In the genomic region with DNA sequence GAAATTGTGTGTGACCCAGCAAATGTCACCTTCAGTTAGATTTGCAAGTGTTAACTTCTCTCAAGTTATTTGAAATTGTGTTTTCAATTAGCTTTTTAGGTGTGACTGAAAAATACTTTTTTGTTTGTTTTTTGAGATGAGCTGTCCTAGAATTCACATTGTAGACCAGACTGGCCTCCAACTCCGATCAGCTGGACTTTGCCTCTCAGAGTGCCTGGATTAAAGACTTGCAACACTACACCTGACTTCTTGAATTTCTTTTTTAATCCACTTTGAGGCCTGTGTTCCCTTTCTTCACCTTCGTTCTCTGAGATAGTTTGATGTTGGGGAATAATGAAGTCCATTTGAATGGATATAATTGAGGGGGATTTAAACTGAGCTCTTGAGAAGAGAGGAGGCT, we compare ENCODE assay signal across 17 mouse cellular contexts. TPM values are rescaled to one million over a fixed set of nuclear protein-coding genes. Genes with fewer than 3 reads are reported as not detected.
DNase-seq lines count a peak whose midpoint lies in the region; ATAC-seq and TF ChIP-seq lines count a peak whose summit lies in the region.
"Had no signal": no experiment of that assay in that cellular context is flagged by ENCODE, and none has a peak within 500 bp of the region (broad histone marks: within the 10 kb centered on the region; RNA-seq: fewer than 3 reads in every experiment).

No protein-coding gene starts in this region.

- 34% methylated on average over 2 of the region's 2 CpGs for whole genome bisulfite sequencing in forebrain, embryonic 14.5 days
- WGBS in forebrain, postnatal 0 days, result 43% methylated on average over 2 of the region's 2 CpGs
- 81% methylated on average over 2 of the region's 2 CpGs for WGBS in kidney, embryonic 14.5 days
- WGBS in midbrain, embryonic 13.5 days, result 53% methylated on average over 2 of the region's 2 CpGs
- 50% methylated on average over 2 of the region's 2 CpGs for WGBS in midbrain, embryonic 14.5 days
- 62% methylated on average over 2 of the region's 2 CpGs for WGBS in liver, postnatal 0 days (ENCODE audit: insufficient replicate concordance)

- TF ChIP-seq EP300 in liver, postnatal 0 days (IDR thresholded peaks at IDR 0.05; ENCODE audit: low read depth), result no peak

- no peak overlapping the region for H3K9ac ChIP-seq in forebrain, embryonic 14.5 days (ENCODE audit: low read length)
- no peak overlapping the region for H3K9ac ChIP-seq in forebrain, postnatal 0 days
- H3K9ac ChIP-seq in kidney, embryonic 14.5 days (ENCODE audit: low read depth, low read length), result no peak overlapping the region
- peak overlapping the region; percentile 47; the same call in 1 of the 2 replicates for H3K9ac ChIP-seq in midbrain, embryonic 13.5 days (replicated peaks)
- H3K9ac ChIP-seq in midbrain, embryonic 14.5 days (replicated peaks; ENCODE audit: low read length), result no peak overlapping the region
- H3K9ac ChIP-seq in liver, postnatal 0 days (replicated peaks), result peak overlapping the region; percentile 98; the same call in 1 of the 2 replicates
- H3K9ac ChIP-seq: hindbrain, embryonic 15.5 days had no signal

- TF ChIP-seq CTCF in forebrain, postnatal 0 days (IDR thresholded peaks at IDR 0.05; ENCODE audit: low read depth), result no peak
- TF ChIP-seq CTCF in liver, postnatal 0 days (IDR thresholded peaks at IDR 0.05; ENCODE audit: low read depth), result no peak

- no peak for ATAC-seq in forebrain, embryonic 14.5 days
- ATAC-seq in forebrain, postnatal 0 days, result no peak
- ATAC-seq in kidney, embryonic 14.5 days (ENCODE audit: low FRiP score, low TSS enrichment), result no peak
- ATAC-seq in midbrain, embryonic 13.5 days, result no peak
- no peak for ATAC-seq in midbrain, embryonic 14.5 days (ENCODE audit: low FRiP score, low TSS enrichment)
- ATAC-seq in liver, postnatal 0 days, result no peak

- no peak overlapping the region for H3K4me3 ChIP-seq in forebrain, embryonic 14.5 days (ENCODE audit: low read depth, low read length)
- H3K4me3 ChIP-seq in forebrain, postnatal 0 days (ENCODE audit: low read depth, low read length), result no peak overlapping the region
- H3K4me3 ChIP-seq in kidney, embryonic 14.5 days (ENCODE audit: low read length), result no peak overlapping the region
- H3K4me3 ChIP-seq in midbrain, embryonic 13.5 days (replicated peaks), result no peak overlapping the region
- H3K4me3 ChIP-seq in midbrain, embryonic 14.5 days (replicated peaks; ENCODE audit: low read depth, low read length), result no peak overlapping the region
- H3K4me3 ChIP-seq in liver, postnatal 0 days (ENCODE audit: low read depth, low read length), result peak overlapping the region; percentile 88

- H3K9me3 ChIP-seq in forebrain, embryonic 14.5 days (replicated peaks; ENCODE audit: control insufficient read depth, low read length), result no peaks in the 10 kb centered on the region
- H3K9me3 ChIP-seq in forebrain, postnatal 0 days (ENCODE audit: low read length), result no peaks in the 10 kb centered on the region
- no peaks in the 10 kb centered on the region for H3K9me3 ChIP-seq in kidney, embryonic 14.5 days (ENCODE audit: control insufficient read depth, low read length)
- H3K9me3 ChIP-seq in midbrain, embryonic 13.5 days, result no peaks in the 10 kb centered on the region
- no peaks in the 10 kb centered on the region for H3K9me3 ChIP-seq in midbrain, embryonic 14.5 days (ENCODE audit: control insufficient read depth, low read length)
- no peaks in the 10 kb centered on the region for H3K9me3 ChIP-seq in liver, postnatal 0 days (ENCODE audit: low read length)
- H3K9me3 ChIP-seq: heart, embryonic 10.5 days; hindbrain, embryonic 15.5 days had no signal

- H3K27ac ChIP-seq in forebrain, embryonic 14.5 days (ENCODE audit: low read depth, low read length), result no peak overlapping the region
- H3K27ac ChIP-seq in forebrain, postnatal 0 days (ENCODE audit: low read depth, low read length), result no peak overlapping the region
- no peak overlapping the region for H3K27ac ChIP-seq in kidney, embryonic 14.5 days (ENCODE audit: low read depth, low read length)
- H3K27ac ChIP-seq in midbrain, embryonic 13.5 days, result no peak overlapping the region
- H3K27ac ChIP-seq in midbrain, embryonic 14.5 days (replicated peaks; ENCODE audit: low read depth, low read length), result no peak overlapping the region
- peak overlapping the region; percentile 95 for H3K27ac ChIP-seq in liver, postnatal 0 days (ENCODE audit: low read depth)
- H3K27ac ChIP-seq: heart, embryonic 10.5 days; hindbrain, embryonic 15.5 days; left cerebral cortex, adult 2 months had no signal

- peaks cover 28% of the 10 kb centered on the region for H3K4me1 ChIP-seq in forebrain, embryonic 14.5 days (ENCODE audit: control insufficient read depth, insufficient read depth, low read length)
- peaks cover 37% of the 10 kb centered on the region for H3K4me1 ChIP-seq in forebrain, postnatal 0 days (ENCODE audit: insufficient read depth)
- peaks cover 36% of the 10 kb centered on the region for H3K4me1 ChIP-seq in kidney, embryonic 14.5 days (ENCODE audit: control insufficient read depth, insufficient read depth, low read length)
- peaks cover 56% of the 10 kb centered on the region for H3K4me1 ChIP-seq in midbrain, embryonic 13.5 days (replicated peaks)
- peaks cover 38% of the 10 kb centered on the region for H3K4me1 ChIP-seq in midbrain, embryonic 14.5 days (ENCODE audit: control insufficient read depth, insufficient read depth, low read length)
- H3K4me1 ChIP-seq in liver, postnatal 0 days (ENCODE audit: insufficient read depth), result peaks cover 59% of the 10 kb centered on the region

- H3K4me2 ChIP-seq in forebrain, embryonic 14.5 days (ENCODE audit: low read length), result peak overlapping the region; percentile 74
- no peak overlapping the region for H3K4me2 ChIP-seq in forebrain, postnatal 0 days (ENCODE audit: low read depth)
- H3K4me2 ChIP-seq in kidney, embryonic 14.5 days (replicated peaks; ENCODE audit: low read depth, low read length), result no peak overlapping the region
- no peak overlapping the region for H3K4me2 ChIP-seq in midbrain, embryonic 13.5 days (replicated peaks)
- no peak overlapping the region; the same call in 1 of the 2 replicates for H3K4me2 ChIP-seq in midbrain, embryonic 14.5 days (ENCODE audit: low read length)
- H3K4me2 ChIP-seq in liver, postnatal 0 days (ENCODE audit: low read depth, low read length), result peak overlapping the region; percentile 75

- peaks cover 3% of the 10 kb centered on the region; the same call in 1 of the 2 replicates for H3K27me3 ChIP-seq in forebrain, embryonic 14.5 days (replicated peaks; ENCODE audit: control insufficient read depth, insufficient read depth, low read length)
- H3K27me3 ChIP-seq in forebrain, postnatal 0 days (ENCODE audit: insufficient read depth, low read length), result no peaks in the 10 kb centered on the region
- no peaks in the 10 kb centered on the region for H3K27me3 ChIP-seq in kidney, embryonic 14.5 days (ENCODE audit: control insufficient read depth, insufficient read depth, low read length)
- peaks cover 9% of the 10 kb centered on the region for H3K27me3 ChIP-seq in midbrain, embryonic 13.5 days
- H3K27me3 ChIP-seq in midbrain, embryonic 14.5 days (ENCODE audit: control insufficient read depth, insufficient read depth, low read length), result no peaks in the 10 kb centered on the region
- no peaks in the 10 kb centered on the region for H3K27me3 ChIP-seq in liver, postnatal 0 days (ENCODE audit: insufficient read depth, low read length)
- H3K27me3 ChIP-seq: hindbrain, embryonic 15.5 days had no signal

- DNase-seq in forebrain, embryonic 14.5 days (ENCODE audit: low spot score), result no peak
- DNase-seq in forebrain, postnatal 0 days, result no peak
- peak; percentile 68 for DNase-seq in kidney, adult 9 months
- DNase-seq in midbrain, embryonic 14.5 days, result no peak
- DNase-seq in liver, postnatal 0 days, result no peak
- no peak for DNase-seq in adipocyte (ENCODE audit: low spot score)
- DNase-seq: adrenal gland, postnatal 14 days; cerebellum, adult 11 months; kidney, postnatal 10 days; lung, adult 18-20 months; right cerebral cortex, adult 18-20 months; thymus, postnatal 25 days had no signal

- H3K36me3 ChIP-seq in forebrain, embryonic 14.5 days (ENCODE audit: control insufficient read depth, insufficient read depth, low read length), result 0 out of 2 replicates have a peak, but pooled peaks cover 2% of the 10 kb centered on the region
- H3K36me3 ChIP-seq in forebrain, postnatal 0 days (ENCODE audit: insufficient read depth), result 0 out of 2 replicates have a peak, but pooled peaks cover 3% of the 10 kb centered on the region
- H3K36me3 ChIP-seq in kidney, embryonic 14.5 days (ENCODE audit: control insufficient read depth, insufficient read depth, low read length), result peaks cover 8% of the 10 kb centered on the region; the same call in 1 of the 2 replicates
- no peaks in the 10 kb centered on the region for H3K36me3 ChIP-seq in midbrain, embryonic 13.5 days
- H3K36me3 ChIP-seq in midbrain, embryonic 14.5 days (ENCODE audit: control insufficient read depth, insufficient read depth, low read length), result no peaks in the 10 kb centered on the region
- H3K36me3 ChIP-seq in liver, postnatal 0 days (replicated peaks; ENCODE audit: insufficient read depth, low read length), result peaks cover 3% of the 10 kb centered on the region; the same call in 1 of the 2 replicates
- H3K36me3 ChIP-seq: heart, embryonic 10.5 days; hindbrain, embryonic 15.5 days had no signal

RNA-seq across cellular contexts. Expression of a gene that starts 2.9 kb away (rescaled TPM):
- polyA plus RNA-seq in forebrain, embryonic 14.5 days (2014; fragmentation: Nextera tagmentation; extraction: Ambion mirVana), result 26.5 and 27.2 TPM in 2 replicates
- total RNA-seq in forebrain, postnatal 0 days (2014; rRNA removed), result 28.7 and 33.5 TPM in 2 replicates
- polyA plus RNA-seq in forebrain, postnatal 0 days (2015; fragmentation: Nextera tagmentation; extraction: Ambion mirVana), result 16.6 and 20.4 TPM in 2 replicates
- 36.4 and 61.6 TPM in 2 replicates for polyA plus RNA-seq in kidney, embryonic 14.5 days (2014; fragmentation: Nextera tagmentation; extraction: Ambion mirVana)
- polyA plus RNA-seq in midbrain, embryonic 13.5 days (2015; fragmentation: Nextera tagmentation; extraction: Ambion mirVana), result 23.3 and 27.0 TPM in 2 replicates
- polyA plus RNA-seq in midbrain, embryonic 14.5 days (2014; fragmentation: Nextera tagmentation; extraction: Ambion mirVana), result 26.8 and 32.7 TPM in 2 replicates
- 23.6 and 24.5 TPM in 2 replicates for polyA plus RNA-seq in liver, postnatal 0 days (2015; fragmentation: Nextera tagmentation; extraction: Ambion mirVana)

RNA-seq across cellular contexts. Expression of a gene that starts 4.0 kb away (rescaled TPM):
- 0.88 and 1.3 TPM in 2 replicates for polyA plus RNA-seq in forebrain, embryonic 14.5 days (2014; fragmentation: Nextera tagmentation; extraction: Ambion mirVana)
- 2.0 and 3.3 TPM in 2 replicates for total RNA-seq in forebrain, postnatal 0 days (2014; rRNA removed)
- polyA plus RNA-seq in forebrain, postnatal 0 days (2015; fragmentation: Nextera tagmentation; extraction: Ambion mirVana), result 1.3 and 1.8 TPM in 2 replicates
- 0.69 and 1.3 TPM in 2 replicates for polyA plus RNA-seq in kidney, embryonic 14.5 days (2014; fragmentation: Nextera tagmentation; extraction: Ambion mirVana)
- 1.0 and 1.3 TPM in 2 replicates for polyA plus RNA-seq in midbrain, embryonic 13.5 days (2015; fragmentation: Nextera tagmentation; extraction: Ambion mirVana)
- 1.4 and 1.8 TPM in 2 replicates for polyA plus RNA-seq in midbrain, embryonic 14.5 days (2014; fragmentation: Nextera tagmentation; extraction: Ambion mirVana)
- 0.32 and 0.51 TPM in 2 replicates for polyA plus RNA-seq in liver, postnatal 0 days (2015; fragmentation: Nextera tagmentation; extraction: Ambion mirVana)

RNA-seq across cellular contexts. Expression of a gene that starts 31.8 kb away (rescaled TPM):
- polyA plus RNA-seq in forebrain, embryonic 14.5 days (2014; fragmentation: Nextera tagmentation; extraction: Ambion mirVana), result 0.52 and 0.61 TPM in 2 replicates
- total RNA-seq in forebrain, postnatal 0 days (2014; rRNA removed), result 1.2 and 5.6 TPM in 2 replicates
- polyA plus RNA-seq in forebrain, postnatal 0 days (2015; fragmentation: Nextera tagmentation; extraction: Ambion mirVana), result 1.7 TPM in 1 of 2 replicates, not detected in the other
- polyA plus RNA-seq in kidney, embryonic 14.5 days (2014; fragmentation: Nextera tagmentation; extraction: Ambion mirVana), result 2.7 and 3.3 TPM in 2 replicates
- 1.8 and 2.3 TPM in 2 replicates for polyA plus RNA-seq in midbrain, embryonic 13.5 days (2015; fragmentation: Nextera tagmentation; extraction: Ambion mirVana)
- 2.1 TPM in 2 replicates for polyA plus RNA-seq in midbrain, embryonic 14.5 days (2014; fragmentation: Nextera tagmentation; extraction: Ambion mirVana)
- polyA plus RNA-seq in liver, postnatal 0 days (2015; fragmentation: Nextera tagmentation; extraction: Ambion mirVana), result 0.80 and 1.1 TPM in 2 replicates

Comparison
In these comparisons a context has a peak if more than half of its experiments do, and no peak if none do; other contexts are left out.
1. H3K4me2 ChIP-seq: peak in forebrain, embryonic 14.5 days (single experiment) and liver, postnatal 0 days (single experiment); none in forebrain, postnatal 0 days (single experiment), kidney, embryonic 14.5 days (single experiment), midbrain, embryonic 13.5 days (single experiment) and midbrain, embryonic 14.5 days (single experiment).
2. H3K9ac ChIP-seq: peak in midbrain, embryonic 13.5 days (single experiment) and liver, postnatal 0 days (single experiment); none in forebrain, embryonic 14.5 days (single experiment), forebrain, postnatal 0 days (single experiment), kidney, embryonic 14.5 days (single experiment) and midbrain, embryonic 14.5 days (single experiment).